Mouse (Mus musculus) cerebral cortex, adult 2 months (tissue): ENCODE measurements around the gene Styxl1.

Experiments
- WGBS: fragments of 180-500 bp; shearing (Covaris S2); methylation state at CpG from one replicate; pipeline ENCODE4 v1.1.7; 2018; 5-methylcytosine and 5-hydroxymethylcytosine counted together

Styxl1 gene

DNA sequence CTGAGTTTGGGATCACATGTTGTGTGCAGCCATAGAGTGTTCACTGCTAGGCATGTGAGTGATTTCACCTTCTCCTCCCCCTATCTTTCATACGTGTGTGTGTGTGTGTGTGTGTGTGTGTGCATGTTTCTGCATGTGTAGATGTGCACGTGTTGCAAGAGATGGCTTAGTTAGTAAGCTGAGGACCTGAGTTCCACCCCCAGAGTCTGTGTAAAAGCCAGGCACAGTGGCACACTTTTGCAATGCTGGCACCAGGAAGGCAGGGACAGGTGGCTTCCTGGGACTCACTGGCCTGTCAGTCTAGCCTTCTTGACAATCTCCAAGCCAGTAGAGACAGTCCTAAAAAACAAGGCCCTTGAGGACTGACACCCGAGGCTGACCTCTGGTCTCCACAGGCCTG is 13.2 kb downstream of the Styxl1 start:
- 63% methylated on average over 3 of the region's 3 CpGs for WGBS

DNA sequence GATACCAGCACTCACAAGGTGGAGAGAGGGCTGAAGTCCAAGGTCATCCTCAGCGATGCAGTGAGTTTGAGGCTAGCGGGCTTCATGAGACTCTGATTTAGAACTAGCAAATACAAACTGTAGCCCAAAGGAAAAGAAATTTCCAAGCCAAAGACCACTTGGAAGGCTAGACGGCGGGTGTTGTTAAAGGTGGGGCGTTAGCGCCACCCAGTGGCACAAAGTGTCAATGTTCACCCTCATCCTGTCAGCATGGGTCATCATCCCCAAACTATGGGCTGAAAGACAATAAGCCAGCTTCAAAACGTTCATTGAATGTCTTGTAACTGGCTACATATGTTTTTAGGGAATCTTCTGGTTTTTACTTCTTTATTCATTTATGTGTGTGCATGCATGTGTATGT is 14.7 kb downstream of the Styxl1 start:
- 2% methylated on average over 7 of the region's 7 CpGs for WGBS

DNA sequence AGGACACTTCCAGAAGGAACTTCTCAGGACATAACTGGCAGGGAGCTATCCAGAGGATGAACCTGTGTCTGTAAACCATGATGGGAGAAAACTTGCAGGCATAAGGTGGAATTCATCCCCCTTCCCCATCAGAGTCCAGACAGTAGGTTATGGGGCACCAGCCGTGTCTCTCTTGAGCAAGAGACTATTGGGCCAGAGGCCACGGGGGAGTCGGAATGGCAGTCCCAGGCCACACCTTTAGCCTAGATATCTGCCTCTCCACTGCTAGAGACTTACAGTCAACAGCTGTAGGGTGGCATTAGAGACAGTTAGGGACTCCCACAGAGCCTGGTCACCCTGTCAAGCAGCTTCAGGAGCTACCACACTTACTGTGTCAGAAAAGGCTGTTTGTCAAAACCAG is 16.3 kb downstream of the Styxl1 start:
- WGBS: 84% methylated on average over 3 of the region's 3 CpGs

DNA sequence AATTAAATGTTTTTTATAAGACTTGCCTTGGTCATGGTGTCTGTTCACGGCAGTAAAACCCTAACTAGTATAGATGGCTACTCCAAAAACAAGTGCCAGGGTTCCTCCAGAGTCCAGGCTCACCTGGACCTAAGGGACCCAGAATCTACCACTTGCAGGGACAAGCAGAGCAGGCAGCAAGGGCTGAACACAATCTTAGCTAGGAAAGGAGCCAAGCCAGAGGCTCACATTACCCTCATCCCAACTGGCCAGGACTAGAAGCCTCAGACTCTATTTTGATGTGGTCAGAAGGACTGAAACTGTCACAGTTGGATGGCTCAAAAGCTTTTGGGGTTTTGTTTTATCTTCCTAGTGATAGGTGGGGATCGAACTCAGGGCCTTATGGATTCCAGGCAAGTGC is 26.6 kb downstream of the Styxl1 start:
- 86% methylated on average over 2 of the region's 2 CpGs for WGBS

DNA sequence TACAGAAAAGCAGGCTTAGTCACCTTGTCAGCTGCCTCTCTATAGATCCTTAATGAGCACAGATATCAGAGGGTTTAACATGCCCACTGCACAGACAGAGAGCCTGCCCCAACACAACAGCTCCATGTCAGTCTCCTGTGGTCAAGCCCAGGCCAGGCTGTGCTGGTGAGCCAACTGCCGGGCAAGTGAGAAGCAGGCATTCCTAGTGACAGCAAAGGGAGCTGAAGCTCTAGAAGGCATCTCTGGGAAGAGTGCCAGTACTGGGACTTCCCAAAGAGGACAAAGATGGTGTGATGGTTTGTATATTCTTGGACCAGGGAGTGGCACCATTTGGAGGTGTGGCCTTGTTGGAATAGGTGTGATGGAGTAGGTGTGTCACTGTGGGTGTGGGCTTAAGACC is 27.1 kb downstream of the Styxl1 start:
- WGBS: 47% methylated on average over 1 of the region's 1 CpGs

DNA sequence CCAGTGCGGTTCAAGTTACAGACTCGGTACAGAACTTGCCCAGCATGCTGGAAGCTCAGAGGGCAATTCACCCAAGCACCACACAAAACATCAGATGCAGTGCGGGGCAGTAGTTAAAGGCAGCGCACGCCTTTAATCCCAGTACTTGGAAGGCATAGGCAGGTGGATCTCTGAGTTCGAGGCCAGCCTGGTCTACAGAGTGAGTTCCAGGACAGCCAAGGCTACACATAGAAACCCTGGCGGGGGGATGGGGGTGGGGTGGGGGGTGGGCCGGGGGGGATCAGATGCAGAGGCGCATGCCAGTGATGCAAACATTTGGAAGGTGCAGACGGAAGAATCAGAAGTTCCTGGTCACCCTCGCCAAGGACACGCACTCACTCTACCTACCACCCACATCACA is 33.4 kb downstream of the Styxl1 start:
- 23% methylated on average over 12 of the region's 12 CpGs for WGBS

DNA sequence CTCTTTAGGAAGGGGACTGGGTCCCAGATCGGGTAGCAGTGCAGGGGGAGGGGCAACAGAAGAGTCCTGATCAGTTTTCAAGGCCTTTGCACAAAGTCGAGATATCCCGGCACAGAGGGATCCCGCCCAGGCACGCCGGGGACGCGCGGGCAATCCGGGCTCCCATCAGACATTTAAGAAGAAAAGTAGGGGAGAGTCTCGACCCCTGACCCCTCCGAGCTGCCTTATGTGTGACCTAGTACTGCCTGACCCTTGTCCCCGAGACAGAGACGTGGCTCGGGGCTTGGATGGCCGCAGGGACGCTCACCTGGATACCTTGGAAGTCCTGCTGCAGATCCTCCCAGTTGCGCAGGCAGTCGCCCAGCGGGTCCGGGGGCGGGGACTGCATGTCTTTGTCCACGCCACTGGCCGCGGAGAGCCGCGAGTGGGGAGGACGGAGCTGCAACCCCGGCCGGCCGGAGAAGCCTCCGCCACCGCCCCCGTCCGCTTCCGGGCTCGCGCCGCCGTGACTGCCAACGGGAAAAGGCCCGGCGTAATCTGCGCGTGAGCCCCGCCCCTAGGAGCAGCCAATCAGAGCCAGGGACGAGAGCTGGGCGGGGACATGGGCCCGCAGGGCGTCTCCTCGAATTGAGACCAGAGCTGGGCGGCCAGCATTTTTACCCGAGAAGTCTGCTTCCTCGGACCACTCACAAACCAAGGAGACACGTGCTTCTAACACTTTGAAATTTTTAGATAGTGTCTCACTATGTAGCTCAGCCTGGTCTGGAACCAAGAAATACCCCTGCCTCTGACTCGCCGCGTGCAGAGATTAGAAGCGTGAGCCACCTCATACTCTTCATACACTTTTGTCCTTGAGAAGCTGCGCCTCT is 34.2 kb downstream of the Styxl1 start, which contains the start of gene Tmem120a:
TSS of gene Tmem120a (minus strand) at position 708 of the 869 bp plus-strand sequence.
- WGBS: under 1% methylated on average over 60 of the region's 60 CpGs

DNA sequence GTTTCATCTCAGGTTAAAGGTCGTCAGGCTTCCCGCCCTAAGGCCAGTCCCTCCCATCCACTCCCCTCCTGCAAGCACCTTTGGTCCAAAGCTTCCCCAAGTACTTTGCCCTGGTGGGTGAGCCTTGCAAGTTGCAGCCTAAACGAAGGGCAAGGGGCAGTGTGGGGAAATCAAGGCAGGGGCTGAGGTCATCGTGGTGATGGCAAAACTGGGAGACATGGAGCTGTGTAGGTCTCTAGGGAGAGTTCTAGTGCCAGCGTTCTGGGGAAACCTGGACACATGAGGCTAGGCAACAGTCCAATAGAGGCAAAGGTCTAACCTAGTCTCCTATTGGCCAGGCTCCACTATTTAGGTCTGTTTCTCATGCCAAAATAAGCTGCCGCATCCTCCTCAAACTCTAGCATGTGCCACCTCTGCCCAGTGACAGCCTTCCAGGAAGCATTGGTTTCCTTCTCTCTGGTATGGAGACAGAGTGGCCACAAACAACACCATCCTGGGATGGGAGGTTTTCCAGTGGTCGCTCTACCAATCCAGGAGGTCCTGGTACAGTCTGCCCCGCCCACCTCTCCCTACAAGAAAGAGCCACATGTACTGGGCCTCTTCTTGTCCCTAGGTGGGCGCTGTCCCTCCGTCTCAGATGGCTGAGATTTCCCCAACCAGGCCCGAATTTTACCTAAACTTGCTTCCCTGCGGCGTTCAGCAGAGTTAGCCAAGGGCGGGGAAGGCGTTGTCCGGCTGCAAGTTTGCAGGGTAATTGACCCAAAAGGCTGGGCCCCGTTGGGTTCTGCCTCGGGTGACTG is 35.0 kb downstream of the Styxl1 start:
- WGBS: 26% methylated on average over 18 of the region's 18 CpGs

DNA sequence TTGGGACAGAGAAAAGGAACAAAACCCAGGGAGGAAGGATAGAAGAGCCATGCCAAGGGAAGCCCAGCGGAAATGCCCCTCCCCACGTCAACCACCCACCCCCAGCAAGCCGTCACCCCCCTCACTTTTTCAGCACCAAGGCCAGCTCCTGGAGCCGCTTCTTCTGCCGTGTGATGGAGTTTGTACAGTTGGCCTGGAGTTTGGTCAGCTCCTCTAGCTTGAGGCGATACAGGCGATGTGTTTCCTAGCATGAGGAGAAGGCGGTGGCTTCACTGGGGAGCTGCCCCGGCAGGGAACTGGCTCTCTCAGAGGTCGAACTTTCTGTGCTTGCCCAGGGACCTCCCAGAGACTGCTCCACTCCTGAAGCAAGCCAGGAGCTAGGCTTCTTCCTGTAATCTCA is 36.0 kb downstream of the Styxl1 start:
- 73% methylated on average over 10 of the region's 10 CpGs for WGBS

DNA sequence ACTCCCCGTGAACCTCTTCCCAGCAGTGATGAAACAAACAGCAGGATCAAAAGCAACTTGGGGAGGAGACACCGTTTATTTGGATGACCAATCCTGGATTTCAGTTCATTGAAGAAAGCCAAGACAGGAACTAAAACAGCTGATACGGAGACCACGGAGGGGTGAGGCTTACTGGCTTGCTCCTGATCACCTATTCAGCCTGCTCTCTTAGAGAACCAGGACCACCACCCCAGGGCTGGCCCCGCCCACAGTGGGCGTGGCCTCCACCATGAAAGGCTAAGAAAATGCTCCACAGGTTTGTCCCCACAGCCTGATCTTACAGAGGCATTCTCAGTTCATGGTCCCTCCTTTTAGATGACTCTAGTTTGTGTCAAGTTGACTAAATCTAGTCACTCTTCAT is 39.9 kb downstream of the Styxl1 start:
- 37% methylated on average over 6 of the region's 6 CpGs for WGBS

DNA sequence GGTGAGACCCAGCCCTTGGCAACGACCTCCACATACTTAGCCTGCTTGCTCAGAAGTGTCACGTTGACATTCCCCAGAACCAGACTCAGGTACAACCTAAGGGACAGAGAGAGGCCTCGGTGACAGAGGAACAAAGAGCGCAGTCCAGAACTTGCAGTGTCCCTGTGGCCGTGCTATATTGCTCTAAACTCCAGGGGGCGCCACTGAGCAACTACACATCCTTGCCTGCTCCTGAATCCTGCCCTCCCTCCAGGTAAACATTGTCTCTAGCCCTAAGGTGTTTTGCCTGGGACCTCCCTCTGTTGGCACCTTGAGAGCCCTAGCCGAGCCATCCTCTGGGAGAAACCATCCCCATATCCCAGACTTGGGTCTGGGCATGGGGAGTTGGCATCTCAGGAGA is 41.0 kb downstream of the Styxl1 start:
- WGBS: 82% methylated on average over 7 of the region's 7 CpGs

DNA sequence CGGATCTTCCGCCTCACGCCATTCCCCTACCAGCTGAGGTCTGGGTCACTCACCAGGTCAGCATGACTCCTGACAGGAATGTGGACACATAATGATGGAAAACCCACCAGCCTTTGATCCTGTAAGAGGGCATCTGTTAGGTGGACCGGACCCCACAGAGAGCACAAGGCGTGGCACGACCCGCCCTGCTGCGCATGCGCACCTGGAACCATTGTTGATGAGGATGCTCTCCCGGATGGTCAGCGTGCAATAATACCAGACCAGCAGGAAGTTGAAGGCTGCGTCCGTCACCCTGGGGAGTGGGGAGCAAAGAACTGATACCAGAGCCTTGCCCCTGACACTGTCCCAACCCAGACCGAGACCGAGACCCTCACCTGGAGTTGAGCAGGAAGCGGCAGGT is 41.6 kb downstream of the Styxl1 start:
- 96% methylated on average over 16 of the region's 16 CpGs for WGBS

DNA sequence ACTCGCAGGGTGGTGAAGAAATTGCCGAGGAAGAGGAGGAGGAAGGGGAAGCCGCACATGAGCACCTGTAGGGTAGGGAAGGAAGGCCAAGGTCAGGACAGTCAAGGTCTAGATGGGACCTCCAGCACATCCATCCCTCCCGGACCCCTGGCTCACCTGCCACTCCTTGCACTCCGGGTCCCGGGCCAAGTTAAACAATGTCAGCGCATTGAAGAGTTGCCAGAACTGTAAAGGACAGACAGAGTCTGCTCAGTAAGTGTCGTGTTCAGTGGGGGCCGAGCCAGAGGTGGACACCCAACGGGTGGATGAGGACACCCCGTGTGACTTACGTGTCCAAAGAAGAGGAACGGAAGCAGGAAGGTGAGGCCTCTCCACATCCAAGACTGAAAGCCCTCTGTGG is 42.4 kb downstream of the Styxl1 start:
- 82% methylated on average over 13 of the region's 13 CpGs for WGBS

DNA sequence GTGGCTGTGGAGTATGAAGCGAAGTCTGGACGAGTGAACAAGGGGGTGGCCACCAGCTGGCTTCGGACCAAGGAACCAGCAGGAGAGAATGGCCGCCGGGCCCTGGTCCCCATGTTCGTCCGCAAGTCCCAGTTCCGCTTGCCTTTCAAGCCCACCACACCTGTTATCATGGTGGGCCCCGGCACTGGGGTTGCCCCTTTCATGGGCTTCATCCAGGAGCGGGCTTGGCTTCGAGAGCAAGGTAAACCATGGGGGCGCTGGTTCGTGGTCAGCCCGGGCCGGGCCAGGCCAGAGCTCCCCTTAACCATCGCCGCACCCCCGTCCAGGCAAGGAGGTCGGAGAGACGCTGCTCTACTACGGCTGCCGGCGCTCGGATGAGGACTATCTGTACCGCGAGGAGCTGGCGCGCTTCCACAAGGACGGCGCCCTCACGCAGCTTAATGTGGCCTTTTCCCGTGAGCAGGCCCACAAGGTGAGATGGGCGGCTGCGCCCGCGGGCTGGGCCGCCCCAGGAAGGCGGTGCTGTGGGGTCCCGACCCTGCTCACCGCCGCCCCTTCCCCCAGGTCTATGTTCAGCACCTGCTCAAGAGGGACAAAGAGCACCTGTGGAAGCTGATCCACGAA is 44.0 kb downstream of the Styxl1 start:
- WGBS: 93% methylated on average over 42 of the region's 42 CpGs

DNA sequence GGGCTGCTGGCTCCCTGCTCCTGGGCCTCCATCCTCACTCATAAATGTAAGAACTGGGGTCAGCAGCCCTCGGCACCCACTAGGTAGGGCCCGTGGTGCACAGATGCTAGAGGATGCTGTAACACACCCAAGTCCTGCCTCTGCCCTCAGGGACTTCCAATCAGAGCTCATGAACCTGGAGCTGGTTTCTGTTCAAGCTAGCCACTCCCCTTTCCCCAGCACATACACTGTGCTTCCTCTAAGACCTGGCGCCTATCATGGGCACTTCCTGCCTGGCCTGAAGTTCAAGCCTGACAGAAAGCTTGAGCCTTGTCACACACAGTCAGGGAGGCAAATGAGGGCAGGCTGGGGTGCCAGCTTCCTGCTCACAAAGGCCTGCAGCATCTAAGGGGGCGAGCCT is 45.1 kb downstream of the Styxl1 start:
- 87% methylated on average over 4 of the region's 4 CpGs for WGBS

DNA sequence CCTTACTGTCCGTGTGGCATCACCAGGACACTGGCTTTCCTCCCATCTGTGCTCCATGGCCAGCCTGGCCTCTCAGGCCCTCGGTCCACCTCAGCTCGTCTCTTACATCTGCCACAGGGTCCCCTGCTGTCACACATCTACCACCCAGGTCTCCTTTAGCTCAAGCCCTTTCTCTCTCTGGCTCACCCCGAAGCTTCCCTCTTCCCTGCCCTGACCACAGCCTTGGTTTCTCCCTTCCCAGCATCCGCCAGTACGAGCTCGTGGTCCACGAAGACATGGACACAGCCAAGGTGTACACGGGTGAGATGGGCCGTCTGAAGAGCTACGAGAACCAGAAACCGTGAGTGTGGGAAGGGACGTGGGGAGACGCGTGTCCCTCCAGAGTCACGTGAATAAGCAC is 46.9 kb downstream of the Styxl1 start:
- 95% methylated on average over 16 of the region's 16 CpGs for WGBS

DNA sequence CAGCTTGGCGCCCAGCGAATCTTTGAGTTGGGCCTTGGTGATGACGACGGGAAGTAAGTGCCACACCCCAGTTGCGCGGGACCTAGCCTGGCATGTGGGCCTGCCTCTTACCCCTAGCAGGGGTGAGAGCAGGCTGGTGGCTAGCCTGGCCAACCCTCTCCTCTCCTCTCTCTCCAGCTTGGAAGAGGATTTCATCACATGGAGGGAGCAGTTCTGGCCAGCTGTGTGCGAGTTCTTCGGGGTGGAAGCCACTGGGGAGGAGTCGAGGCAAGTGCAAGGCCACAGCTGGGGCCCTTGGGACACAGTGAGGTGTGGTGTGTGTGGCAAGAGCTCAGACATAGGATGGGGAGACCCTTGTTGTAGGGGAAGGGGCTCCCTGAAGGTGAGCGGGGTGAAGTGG is 47.3 kb downstream of the Styxl1 start:
- WGBS: 92% methylated on average over 10 of the region's 10 CpGs

DNA sequence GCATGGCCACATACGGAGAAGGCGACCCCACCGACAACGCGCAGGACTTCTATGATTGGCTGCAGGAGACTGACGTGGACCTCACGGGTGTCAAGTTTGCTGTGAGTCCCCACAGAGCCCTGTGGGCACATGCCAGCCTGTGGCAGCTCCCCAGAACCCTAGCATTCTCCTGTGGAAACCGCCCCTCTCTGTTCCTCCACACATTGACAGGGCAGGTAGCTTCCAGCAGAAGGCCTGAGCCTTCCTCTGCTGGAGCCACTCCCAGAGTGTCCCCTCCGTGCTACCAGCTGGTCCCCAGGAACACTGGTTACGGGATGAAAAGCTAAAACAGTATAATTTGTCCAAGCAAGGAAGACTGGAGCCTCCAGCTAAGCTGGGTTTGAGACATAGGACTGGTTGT is 47.9 kb downstream of the Styxl1 start:
- 95% methylated on average over 10 of the region's 10 CpGs for WGBS

DNA sequence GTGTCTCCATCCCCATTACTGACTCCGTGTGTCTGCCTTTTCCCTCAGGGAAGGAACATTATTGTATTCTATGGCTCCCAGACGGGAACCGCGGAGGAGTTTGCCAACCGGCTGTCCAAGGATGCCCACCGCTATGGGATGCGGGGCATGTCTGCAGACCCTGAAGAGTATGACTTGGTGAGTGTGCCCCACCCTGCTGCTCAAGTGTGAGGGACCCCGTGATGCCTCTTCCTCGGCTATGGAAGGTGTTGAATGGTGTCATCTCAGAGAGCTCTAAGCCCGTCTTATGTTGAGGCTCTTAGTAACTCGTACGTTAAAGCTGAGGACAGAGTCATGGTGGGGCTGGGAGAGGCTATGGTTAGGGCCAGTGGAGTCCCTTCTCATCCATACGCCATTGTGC is 48.8 kb downstream of the Styxl1 start:
- 93% methylated on average over 13 of the region's 13 CpGs for WGBS

DNA sequence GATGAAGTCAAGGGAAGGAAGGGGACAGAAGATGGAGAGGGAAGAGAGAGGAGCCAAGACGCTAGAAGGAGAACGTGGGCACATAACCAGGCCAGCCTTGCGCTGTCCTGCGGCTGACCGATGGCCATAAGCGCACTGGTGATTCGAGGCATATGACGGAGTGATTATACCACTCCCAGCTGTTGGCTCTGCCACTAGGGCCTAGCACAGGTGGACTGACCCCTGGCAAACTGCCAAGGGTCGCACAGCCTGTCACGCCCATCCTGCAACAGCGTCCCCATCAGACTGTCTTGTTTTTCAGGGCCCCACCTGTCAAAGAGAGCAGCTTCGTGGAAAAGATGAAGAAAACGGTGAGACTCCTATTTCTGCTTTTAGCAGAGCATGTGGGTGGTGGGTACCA is 49.8 kb downstream of the Styxl1 start:
- 89% methylated on average over 13 of the region's 13 CpGs for WGBS

DNA sequence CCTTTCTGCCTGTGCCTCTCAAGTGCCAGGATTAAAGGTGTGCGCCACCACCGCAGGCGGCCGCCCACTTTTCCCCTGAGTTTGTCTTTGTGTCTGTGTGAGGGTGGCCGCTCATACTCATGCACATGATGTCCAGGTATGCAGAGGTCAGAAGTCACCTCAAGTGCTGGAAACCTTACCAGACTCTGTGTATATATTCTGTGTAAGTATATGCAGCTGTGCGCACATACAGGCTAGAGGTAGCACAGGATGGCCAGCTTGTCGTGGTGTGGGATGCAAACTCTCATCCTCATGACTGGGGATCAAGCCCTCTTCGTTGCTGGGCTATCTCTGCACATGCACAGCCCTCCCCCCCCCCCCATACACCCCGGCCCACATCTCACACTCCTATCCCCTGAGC is 50.3 kb downstream of the Styxl1 start:
- WGBS: 94% methylated on average over 9 of the region's 9 CpGs

DNA sequence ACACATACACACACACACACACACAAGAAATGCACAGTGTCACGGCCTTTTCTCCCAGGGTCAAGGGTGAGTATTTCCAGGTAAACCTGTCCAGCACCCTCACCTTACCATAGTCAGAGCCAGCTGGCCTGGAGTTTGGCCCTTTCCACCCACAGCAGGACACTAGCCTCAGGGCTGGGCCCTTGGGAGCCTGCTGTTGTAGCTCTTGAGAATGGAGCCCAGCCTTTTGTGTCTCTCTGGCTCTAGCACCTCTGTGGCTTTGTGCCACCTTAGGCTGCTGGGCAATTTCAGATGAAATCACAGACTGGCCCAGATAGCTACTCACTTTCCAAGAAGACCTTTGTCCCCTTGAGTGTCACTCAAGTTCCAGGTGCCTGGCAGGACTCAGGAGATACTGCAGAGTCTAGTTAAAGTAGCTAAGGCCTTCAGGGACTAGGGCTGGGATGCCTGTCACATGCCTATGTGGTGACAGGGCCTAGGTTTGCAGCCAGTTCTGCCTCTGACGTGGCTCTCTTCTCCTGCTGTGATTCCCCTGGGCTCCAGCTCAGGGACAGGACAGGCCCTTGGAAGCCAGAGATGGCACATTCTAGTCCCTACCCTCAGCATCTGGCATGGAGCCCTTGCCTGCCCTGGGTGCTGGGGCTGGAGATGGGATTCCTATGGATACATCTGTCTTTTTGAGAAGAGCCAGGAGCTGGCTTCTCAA is 51.4 kb downstream of the Styxl1 start:
- 85% methylated on average over 2 of the region's 2 CpGs for WGBS
